Mouse (Mus musculus) gastrocnemius, postnatal 14 days (tissue): ENCODE measurements at regions not wholly inside any gene's neighbourhood (a gene's known extent, or its start where the extent isn't known, plus 50 kb on each side); places are given as distances from the start of the nearest gene placed in this dataset.
"Not testable (repeated sequence)": the region's sequence is repeated elsewhere in the genome, so short reads cannot be mapped to it uniquely, and the experiment has no call there.

Experiments used
- DNase-seq: peaks from one replicate; pipeline ENCODE4 v3.0.0; 2021; ENCODE audit warnings: mixed read lengths
- intact Hi-C: fragments of 180-260 bp; cut with DNase I; formaldehyde crosslinking; loops from one replicate; pipeline ENCODE4 v1.15.1; 2025; ENCODE audit warnings: low total_unique reads

DNA sequence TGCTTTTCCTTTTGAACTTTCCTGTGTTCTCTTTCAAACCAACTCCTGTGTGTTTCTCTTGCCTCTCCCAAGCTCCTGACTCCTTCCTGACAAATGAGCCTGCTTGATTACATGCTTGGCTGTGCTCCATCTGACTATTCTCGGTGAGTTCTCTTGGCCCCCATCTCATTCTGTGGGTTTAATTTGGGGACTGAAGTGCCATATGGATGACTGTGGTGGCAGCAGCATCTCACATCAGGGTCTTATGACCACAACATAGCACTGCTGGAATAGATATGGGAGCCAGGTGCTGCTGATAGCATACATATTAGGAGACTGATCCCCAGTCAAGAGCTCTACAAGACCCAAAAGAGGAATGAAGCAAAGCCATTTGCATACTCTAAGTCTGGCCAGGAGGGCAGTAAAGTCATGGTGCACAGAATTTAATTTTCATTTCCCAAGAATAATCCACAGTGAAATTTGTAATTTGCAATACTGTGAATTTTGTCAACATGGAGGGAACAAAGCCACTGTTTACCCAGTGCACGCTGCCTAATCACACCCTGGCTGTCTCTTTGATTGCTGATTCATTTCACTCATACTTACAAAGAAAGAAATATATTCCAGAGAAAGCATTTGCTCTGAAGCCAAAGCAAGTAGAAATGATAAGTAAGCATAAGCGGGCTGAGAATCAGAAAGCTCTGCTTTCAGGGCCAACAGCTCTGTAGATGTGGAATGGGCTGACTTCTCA is 1478.4 kb upstream of the Gm7489 start:
- no peak for DNase-seq
- intact Hi-C loops, result no loop called here

DNA sequence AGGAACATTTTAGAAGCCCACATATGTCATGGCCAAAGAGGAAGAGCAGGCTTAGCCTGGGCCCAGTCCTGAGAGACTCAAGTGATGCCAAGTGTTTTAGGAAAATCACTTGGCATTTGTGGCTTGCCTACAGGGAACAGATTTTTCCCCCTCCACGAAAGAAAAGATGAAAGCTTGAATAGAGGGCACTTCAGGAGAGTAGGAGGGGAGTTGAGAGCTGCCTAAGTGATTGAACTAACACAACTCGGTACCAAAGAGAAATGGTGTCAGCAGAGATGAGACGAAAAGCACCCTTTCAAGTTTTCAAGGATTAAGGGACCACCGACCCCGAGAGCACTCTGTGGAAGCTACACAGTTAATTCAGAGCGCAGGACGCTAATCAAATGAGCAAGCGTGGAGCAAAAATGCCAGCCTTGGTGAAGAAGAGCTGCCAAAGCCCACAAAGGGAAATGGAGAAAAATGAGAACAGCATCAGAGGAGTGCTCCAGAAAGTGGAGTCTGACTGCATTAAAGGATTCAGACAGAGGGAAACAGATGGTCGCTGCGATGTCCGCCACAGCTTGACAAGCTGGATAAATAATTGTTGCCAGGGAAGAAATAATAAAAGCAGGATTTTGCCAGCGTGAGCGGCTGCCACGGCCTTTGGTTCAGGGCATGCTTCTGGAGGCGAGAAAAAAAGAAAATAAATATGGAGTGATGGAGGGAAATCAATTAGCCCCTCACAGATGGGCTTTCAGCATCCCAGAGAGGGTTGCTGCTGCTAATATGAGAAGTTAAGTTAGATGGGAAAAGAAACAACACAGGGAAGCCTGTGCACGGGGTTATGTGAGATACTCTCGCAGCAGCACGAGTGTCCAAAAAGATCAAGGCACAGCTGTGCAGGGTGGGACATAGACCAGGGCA is 1471.6 kb upstream of the Gm7489 start:
- DNase-seq, result no peak
- intact Hi-C loops, result no loop called here

DNA sequence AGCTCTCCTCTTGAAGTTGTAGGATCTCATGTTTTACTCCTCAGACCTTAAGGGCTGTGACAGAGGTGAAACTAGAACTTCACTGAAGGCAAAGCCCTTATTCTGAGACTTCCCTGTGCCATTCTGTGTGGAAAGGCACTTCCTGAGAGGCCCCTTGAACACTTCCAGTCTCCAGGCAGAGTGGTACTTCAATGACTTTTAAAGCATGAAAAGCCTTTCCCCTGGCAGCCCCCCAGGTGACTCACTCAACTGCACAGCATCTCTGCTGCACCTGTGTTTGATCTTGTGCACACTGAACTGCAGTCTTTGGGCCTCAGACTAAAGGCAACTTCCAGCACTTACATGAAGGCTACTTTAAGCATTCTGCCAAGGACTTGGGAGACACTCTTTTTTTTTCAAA is 1458.7 kb upstream of the Gm7489 start:
- intact Hi-C loops, result no loop called here
- DNase-seq, result no peak

DNA sequence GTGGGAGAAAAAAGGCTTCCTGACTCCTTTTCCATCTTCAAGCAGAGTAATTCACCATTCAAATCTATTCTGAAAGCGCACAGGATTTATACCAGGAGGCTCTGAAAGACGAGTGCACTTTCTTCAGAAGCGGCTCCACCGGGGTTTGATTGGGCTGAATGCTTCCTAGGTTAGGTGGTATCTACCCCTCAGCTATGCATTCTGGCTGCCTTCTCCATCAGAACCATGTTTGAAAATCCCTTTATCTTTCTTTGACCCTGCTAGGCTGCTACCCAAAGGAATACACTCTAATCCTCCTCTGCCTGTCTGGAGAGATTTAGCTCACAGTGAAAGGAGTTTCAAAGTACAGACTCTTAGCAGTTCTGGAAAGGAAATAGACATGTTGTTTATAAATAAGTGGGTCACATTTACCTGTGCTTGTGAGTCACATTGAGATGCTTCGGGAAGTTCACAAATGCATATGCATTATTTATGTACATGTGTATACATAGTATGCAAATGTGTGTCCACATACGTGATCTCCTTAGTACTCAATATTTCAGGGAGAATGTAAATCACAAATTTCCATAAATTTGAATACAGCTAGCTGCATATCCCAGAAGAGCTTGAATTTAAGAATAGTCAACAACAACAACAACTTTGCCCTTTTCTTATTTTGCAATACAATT is 1454.1 kb upstream of the Gm7489 start:
- DNase-seq, result no peak
- intact Hi-C loops, result no loop called here

DNA sequence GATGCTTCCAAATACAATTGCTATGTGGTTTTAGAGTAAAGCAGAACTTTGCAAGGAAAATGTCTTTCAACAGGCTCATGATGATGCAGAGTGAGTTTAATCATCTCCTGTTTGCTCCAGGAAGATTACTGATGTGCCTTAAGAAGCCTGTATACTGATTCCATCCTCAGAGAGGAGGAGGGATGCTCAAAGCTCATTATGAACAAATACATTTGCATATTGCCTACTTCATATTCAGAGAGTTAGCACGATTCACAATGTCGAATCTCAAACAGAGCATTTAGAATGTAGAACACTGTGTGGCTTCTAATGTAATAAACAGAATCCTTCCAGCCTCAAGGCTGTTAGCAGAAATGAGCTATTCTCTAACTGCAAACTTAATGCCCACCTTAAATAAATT is 1451.1 kb upstream of the Gm7489 start:
- intact Hi-C loops, result no loop called here
- DNase-seq, result no peak

DNA sequence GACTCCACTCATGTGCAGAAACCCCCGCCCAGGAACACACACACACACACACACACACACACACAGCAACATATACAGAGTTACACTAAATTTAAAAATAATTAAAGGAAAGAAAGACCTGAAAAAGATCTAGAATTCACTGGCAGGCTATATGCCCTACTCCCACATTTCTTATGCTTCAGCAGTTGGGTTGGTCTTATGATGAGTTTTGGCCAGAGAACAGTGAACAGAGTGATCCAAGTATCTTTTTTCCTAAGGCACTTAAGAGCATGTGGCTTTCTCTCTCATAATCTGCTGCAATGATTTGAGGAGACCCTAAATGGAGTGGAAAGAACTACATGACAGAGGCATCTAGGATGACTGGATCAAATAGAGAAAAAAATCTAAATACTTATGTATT is 1446.3 kb upstream of the Gm7489 start:
- intact Hi-C loops, result no loop called here
- DNase-seq, result no peak

DNA sequence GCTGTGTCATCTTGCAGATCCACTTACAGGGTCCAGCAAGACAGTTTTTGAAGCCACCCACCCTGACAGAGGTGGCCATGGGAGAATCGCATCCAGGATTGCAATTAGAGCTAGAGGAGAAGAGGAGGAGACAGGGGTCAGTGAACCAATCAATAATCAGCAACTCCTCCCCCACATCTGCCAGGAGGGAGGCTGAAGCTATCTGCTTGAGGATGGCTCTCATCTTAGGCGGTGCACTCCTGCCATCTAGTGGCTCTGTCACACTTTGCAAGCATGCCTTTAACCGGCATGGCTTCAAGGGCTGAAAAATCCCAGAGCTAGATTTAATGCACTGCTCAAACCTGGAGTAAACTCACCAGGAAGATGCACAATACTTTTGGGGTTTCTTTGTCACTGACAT is 1425.9 kb upstream of the Gm7489 start:
- intact Hi-C loops, result loop anchor here (5.0 kb wide), 1 partner anchor 546 kb away; no protein-coding TSS in a partner anchor
- DNase-seq, result peak; percentile 68

DNA sequence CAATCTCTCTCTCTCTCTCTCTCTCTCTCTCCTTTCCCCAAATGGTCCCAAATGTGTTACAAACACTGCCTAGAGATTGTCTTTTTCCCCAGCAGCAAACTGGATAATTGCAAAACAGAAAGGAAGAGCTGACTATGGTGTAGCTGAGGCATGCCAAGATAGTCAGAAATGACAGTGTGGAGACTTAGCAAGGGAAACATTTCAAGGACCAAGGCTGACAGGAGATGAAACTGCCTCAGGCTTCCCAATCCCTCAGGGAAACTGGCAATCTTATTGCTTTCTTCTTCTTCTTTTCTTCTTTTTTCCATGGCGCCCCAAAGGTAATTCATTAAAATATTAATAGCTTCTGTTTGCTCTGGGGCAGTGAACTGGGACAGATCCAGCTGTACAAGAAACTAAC is 1425.4 kb upstream of the Gm7489 start:
- DNase-seq, result no peak
- intact Hi-C loops, result loop anchor here (5.0 kb wide), 1 partner anchor 547 kb away; no protein-coding TSS in a partner anchor

DNA sequence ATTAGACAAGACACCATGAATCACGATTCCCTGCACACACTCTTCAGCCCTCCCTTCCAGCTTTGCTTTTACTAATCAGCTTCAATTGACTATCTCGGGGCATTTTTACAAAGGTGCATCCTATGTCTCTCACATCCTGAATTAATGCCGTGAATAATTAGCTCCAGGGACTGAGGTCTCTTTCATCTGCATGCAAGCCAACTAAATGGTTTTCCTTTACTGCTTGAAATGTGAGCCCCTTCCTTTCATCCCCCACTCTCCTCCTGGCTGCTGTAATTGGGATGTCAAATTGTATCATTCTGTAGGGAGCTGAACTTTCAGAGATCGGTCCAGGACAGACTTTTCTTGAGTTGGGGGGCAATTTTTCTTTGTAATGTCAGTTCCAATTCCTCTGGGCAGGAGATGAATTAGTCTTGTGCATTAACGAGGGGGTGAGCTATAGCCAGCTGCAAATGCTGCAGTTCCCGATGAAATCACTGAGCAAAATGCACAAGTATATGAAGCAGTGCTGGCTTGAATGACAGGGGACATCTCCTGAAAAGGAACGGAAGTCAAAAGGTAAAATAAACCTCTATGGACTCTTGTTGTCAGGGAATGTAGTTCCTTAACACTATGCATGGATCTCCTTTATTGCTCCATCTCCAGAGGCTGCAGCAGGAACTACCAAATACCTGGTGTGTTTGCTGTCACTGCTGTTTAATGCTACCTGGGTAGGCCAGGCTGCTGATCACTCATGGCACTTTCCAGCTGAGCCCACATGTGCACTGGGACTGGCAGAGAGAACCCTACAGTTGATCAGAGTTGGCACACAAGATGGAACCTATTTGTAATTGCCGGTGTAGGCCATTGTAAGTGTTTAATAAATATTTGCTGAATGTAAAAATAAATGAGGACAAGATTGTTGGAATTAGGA is 1420.2 kb upstream of the Gm7489 start:
- DNase-seq, result no peak
- intact Hi-C loops, result no loop called here

DNA sequence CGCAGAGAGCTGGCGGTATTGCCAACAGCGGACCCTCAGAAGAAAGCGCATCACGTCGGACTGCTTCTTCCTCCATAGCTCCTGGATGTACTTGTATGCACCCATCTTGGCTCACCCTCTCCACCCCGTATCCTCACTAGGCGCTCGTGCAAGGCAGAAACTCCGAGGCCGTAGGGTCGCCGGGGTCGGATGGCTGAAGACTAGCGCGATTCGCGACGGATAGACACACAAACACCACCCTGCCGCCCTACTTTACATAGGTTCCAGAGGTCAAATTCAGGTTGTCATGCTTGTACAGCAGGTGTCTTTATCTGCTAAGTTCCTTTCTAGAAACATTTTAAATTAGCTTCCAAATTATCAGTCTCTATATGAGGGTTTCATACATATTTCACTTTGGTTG is 1406.6 kb upstream of the Gm7489 start:
- DNase-seq, intact Hi-C loops: not testable (repeated sequence)

DNA sequence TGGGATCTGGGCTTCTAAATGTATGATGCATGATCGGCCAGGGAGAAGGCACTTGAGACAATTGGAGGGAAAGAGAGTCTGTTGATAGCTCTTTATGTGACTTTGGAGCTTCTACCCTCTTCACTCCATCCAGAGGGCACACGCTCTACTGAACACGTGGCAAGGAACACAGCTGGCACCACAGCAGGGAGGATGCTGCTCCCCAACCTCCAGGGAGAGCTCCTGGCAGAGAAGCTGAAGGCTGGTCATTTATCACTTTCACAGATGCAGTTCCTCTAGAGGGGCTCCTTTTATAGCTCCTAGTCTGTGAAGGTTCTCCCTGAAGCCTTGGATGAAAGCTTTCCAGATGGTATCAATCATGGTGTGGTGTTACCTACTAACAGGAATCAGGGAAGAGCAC is 1403.9 kb upstream of the Gm7489 start:
- intact Hi-C loops, result no loop called here

DNA sequence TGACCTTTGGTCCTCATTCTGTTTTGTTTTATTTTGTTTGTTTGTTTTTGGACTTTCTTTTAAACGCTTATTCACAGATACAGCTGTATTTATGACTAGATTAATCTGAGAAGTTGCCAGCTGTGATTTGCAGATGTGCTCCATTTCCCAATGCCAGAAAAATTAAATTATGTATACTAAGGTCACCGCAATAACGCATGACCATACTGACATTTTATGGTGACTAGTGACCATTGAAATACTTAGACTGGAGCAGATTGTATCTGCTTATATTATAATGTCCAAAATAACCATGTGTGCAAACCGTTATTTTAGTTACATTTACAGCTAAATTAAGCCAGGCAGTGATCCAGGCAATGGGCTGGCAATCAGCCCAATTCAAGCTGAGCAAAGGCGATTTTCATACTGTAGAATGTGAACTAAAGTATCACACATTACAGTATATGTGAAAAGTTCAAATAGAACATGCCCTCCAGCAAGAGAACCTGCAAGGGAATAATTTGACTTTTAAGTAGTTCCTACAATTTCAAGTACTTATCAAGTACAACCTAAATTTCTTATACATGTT is 1401.0 kb upstream of the Gm7489 start:
- intact Hi-C loops, result no loop called here
- no peak for DNase-seq

More for the DNA sequence above, 1403.9 kb upstream of the Gm7489 start:
- DNase-seq, result no peak

DNA sequence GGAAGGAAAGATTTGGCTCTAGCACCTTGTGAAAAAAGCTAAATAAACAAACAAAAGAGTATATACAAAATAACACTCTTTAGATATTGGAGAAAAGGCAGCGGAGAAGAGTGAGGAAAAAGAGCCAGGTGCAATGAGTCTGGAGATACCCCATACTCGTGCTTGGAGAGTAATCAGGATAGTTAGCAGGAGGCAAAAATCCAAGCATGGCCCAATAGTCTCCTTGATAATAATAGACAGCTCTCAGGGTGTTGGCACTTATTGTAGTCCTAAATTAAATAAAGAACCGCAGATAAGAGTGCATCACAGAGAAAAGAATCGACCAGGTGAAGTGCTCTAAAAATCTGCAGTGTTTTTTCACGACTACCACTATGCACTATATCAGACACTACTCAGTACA is 1400.4 kb upstream of the Gm7489 start:
- intact Hi-C loops, result no loop called here

DNA sequence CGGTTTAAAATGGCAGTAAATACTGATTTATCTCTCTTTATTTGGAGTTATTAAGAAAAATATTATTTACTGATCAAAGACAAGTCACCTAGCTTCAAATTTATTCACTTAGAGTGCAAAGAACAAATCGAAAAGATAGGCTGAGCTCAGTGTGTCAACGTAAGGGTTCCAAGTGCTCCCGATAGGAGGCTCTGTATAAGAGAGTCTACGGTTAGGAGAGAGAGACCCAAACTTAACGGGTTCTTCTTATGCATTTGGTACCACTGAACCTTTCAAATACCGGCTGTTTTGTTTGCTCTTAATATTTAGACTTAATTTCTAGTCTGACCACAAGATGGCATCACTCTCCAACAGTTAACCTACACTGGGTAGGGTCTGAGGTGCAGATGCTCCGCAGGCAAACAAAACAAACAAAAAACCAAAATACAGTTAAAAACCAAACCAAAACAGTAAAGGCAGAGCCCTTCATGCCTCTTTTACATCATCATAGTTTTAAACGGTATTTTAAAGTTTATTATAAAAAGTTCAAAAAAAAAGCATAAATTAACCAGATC is 1379.4 kb upstream of the Gm7489 start:
- intact Hi-C loops, result loop anchor here (5.0 kb wide), 2 partner anchors 847 to 1182 kb away; no protein-coding TSS in a partner anchor
- no peak for DNase-seq

More for the DNA sequence above, 1400.4 kb upstream of the Gm7489 start:
- no peak for DNase-seq

DNA sequence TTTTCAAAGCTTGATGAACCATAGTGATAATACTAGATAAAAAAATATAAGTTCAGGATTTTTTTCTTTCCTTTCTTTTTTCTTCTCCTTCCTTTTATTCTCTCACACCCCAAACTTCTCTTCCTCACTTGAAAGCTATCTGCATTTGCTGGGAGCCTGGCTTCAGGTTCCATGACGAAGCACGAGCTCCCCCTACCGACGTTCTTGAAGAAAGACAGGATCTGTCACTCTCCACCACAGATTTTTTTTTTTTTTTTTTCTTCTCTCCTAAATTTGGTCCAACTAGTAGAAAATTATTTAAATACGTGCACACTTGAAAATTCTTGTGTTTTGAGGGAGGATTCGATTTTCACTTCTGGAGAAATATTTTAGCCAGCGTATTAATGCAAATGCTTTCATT is 1377.8 kb upstream of the Gm7489 start:
- DNase-seq, result peak; percentile 46

DNA sequence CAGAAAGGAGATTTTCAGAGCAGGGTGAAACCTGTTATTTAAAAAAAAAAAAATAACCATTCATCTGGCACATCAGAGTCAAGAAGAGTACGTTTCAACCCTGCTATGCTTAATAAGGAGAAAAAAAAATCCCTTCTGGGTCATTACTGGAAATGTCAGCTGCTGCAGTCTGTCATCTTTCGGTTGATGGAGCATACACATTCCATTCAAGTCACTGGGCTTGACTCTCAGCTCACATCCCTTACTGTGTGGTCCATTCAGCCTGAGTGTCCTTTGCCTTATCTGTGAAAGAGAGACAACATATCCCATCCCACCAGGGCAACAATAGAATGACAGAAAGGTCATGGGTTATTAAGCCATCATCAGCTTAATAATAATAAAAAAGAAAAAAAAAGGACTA is 1376.1 kb upstream of the Gm7489 start:
- DNase-seq, result no peak
- intact Hi-C loops, result loop anchor here (5.0 kb wide), 2 partner anchors 844 to 1179 kb away; no protein-coding TSS in a partner anchor

More for the DNA sequence above, 1377.8 kb upstream of the Gm7489 start:
- intact Hi-C loops, result loop anchor here (5.0 kb wide), 2 partner anchors 845 to 1180 kb away; no protein-coding TSS in a partner anchor

DNA sequence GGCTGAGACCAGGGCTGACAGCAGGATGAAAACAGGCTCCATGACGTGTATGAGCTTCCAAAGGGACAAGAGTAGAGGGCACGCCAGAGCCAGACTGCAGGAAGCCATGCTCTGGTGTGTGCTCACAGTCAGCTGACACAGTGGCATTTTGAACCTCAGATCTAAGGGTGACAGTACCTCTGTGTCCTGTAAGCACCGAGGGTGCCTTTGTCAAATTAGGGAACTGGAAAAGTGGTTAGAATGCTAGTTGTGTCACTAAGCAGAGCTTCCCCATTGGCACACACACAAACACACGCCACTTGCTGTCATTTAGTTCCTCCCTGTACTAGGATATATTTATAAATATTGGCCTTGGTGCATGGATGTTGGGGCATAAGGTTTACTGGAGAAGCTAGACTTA is 1374.6 kb upstream of the Gm7489 start:
- DNase-seq, result no peak
- intact Hi-C loops, result no loop called here

DNA sequence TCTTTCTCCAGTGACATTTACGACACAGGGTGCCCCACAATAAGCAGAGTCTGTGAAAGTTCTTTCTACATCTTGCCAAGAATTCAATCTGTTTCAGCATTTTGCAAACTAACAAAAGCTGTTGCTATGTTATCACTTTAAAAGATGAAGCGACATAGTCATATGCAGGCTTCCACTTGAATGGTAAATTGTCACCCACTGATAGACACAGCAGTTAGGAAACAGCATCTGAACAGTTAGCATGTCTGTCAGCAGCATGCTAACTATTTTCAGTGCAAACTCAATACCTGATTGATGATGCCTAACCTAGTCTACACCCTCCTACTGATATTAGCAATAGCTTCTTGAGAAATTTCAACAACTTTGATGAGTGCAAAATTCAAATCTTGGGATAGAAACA is 1348.1 kb upstream of the Gm7489 start:
- no peak for DNase-seq
- intact Hi-C loops, result no loop called here
